Mouse (Mus musculus) neutrophil, adult 5-6 weeks (primary cell): ENCODE data around the gene Zic4. TPM values are rescaled to one million over a fixed set of nuclear protein-coding genes. Genes with fewer than 3 reads are reported as not detected.

ENCODE experiments used
- ATAC-seq: fragments of 151-379, 151-347 bp; 2 replicates; pipeline ENCODE4 v1.8.0; 2017; ENCODE audit warnings: mild to moderate bottlenecking, moderate TSS enrichment; ENCODE audit not compliant: insufficient number of reproducible peaks, poor library complexity, low FRiP score, severe bottlenecking; ENCODE audit errors: extremely low read depth
- total RNA-seq: library from RNA; stranded (forward); fragments of 200-1000 nt; gene quantifications from 2 replicates; pipeline ENCODE4 v1.2.3, GENCODE M21; 2017

Gene Zic4
- total RNA-seq, 1 experiment from 2014 or later = not detected

DNA sequence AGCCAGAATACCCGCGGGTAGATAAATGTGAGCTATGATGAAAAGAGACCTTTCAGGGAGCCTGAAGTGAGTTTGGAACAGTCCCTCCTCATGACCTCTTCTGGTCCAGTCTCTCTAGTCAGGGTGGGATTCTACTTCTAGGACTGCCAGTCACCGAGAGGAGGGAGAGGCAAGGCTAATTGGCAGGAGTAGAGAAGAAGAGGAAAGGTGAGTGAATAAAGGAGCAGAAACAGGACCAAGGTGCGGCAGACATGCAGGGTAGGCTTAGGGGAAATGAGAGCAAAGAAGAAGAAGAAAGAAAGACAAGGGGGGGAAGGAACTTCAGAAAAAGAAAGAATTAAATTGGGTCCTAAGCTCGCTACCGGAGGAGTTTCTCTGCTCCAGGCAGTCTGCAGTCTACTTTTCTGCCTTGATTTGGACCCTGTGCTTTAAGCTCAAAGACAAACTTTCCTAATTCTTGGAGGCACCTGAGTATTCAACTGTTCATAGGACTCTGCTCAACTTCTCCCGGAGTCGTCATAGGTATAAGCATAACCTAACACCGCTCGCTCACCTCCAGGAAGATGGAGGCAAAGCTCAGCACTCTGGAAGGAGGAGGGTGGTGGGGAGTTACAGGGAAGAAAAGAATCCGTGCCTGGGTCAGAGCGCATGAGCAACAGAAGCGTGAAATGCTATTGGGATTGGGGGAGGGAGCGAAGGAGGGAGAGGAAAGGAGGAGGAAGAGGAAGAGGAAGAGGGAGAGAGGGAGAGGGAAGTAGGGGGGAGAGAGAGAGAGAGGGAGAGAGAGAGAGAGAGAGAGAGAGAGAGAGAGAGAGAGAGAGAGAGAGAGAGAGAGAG lies 15.0 kb downstream of the Zic4 start:
- no peak for ATAC-seq

GRCm38 (mm10) chr9:91377873-91378150 lies 15.6 kb downstream of the Zic4 start:
- no peak for ATAC-seq

- no peak for ATAC-seq
These were observed 16.4 kb downstream of the Zic4 start for GRCm38 (mm10) chr9:91378411-91379299.

GRCm38 (mm10) chr9:91379300-91379635 lies 17.1 kb downstream of the Zic4 start:
- no peak for ATAC-seq

DNA sequence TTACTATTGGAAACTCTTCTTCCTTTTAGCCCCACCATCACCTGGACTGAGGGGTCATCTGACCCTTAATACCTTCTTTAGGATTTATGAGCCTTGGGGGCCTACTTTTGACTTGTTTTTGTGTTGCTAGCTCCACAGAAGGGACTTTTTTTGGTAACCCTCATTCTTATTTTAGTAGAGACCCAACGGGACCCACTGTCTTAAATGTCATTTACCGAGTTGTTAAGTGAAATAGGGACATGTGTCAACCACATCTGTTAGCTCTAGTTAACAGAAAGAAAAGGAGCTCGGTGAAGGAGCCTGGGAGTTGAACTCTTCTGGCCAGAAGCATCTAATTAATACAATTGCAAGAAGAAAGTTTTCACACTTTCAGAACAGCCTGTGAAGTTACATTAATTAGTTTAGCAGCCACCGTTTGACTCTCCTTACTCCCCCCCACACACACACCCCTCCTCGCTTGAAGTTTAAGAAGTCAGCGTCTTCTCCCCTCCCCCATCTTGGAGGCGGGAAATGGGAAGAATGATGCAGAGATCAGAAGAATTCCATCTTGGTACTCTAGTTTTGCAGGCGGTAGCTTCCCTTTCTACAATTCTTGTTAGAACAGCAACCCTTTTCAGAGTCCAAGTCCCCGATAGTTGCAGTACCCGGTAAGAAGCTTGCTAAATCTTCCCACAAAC lies 17.7 kb downstream of the Zic4 start:
- no peak for ATAC-seq

DNA sequence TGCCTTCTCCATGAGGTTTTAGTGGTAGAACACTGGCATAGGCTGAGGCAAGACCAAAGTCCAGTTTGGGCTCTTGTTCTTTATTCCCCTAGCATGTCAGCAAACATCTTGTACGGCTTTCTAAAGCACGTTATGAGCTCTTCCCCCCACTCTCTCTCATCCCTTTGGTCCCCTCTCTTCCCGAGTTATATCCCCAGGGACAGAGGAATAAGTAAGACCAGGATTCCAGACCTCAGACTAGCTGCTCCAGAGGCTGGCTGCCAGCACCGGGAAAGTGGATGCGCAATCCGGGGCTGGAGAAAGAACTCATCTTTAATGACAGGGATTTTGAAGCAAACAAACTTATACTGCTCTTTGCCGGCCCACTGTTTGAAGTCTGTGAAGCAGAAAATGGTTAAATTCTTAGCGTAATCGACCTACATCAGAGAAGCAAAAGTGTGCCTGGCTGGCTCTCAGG lies 18.3 kb downstream of the Zic4 start:
- ATAC-seq = no peak

- no peak for ATAC-seq
These were observed 19.3 kb downstream of the Zic4 start for GRCm38 (mm10) chr9:91381284-91382110.

DNA sequence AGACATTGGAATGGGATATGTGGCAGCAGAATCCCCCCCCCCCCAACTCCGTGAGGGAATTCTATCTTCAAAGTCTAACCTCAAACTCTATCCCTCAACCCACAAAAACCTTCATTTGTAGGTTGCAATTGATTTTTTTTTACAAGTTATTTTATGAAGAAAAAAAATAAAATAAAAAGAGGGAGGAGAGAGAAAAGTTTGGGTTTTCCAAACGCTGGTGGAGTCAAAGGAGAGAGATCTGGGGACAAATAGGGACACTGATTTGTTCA lies 19.8 kb downstream of the Zic4 start:
- no peak for ATAC-seq

GRCm38 (mm10) chr9:91382471-91383255 lies 20.4 kb downstream of the Zic4 start:
- ATAC-seq = no peak

DNA sequence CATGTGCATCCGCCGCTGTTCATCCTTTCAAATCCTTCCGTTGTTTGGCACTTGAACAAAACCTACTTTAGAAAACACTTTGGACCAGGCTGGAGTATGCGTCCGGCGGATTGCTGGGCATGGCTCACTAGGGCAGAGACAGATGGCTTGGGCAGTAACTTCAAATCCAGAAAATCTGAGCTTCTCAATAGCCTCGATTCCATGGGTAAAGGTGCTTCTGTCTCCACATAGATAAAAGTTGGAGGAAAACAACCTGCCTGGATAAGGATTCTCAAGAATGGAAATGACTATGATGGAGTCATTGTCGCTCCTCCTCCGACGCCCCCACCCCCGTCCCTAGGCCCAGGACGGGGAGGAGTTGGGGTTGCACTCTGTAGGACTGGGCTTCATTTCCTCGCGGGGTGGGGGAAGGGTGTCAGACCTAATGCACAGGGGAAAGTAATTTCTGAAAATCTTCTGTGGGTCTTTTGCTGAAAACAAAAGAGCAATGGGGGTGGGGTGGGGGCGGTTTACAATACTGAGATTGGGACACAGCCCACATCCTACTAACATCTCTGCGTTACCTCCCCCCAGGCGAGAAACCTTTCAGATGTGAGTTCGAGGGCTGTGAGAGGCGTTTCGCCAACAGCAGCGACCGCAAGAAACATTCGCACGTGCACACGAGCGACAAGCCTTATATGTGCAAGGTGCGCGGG lies 21.4 kb downstream of the Zic4 start:
- ATAC-seq = no peak

DNA sequence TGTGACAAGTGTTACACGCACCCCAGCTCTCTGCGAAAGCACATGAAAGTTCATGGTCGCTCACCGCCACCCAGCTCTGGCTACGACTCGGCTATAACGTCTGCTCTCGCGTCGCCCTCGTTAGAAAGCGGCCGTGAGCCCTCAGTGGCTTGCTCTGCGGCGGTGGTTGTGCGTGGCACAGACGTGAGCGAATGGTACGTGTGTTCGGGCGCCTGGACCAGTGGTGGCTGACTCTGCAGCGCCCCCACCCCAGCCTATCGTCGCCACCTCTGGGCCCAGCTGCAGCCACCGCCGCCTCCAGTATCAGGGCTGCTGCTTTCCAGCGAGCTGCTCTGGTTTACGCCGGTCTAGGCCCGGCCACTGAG lies 21.9 kb downstream of the Zic4 start:
- no peak for ATAC-seq

DNA sequence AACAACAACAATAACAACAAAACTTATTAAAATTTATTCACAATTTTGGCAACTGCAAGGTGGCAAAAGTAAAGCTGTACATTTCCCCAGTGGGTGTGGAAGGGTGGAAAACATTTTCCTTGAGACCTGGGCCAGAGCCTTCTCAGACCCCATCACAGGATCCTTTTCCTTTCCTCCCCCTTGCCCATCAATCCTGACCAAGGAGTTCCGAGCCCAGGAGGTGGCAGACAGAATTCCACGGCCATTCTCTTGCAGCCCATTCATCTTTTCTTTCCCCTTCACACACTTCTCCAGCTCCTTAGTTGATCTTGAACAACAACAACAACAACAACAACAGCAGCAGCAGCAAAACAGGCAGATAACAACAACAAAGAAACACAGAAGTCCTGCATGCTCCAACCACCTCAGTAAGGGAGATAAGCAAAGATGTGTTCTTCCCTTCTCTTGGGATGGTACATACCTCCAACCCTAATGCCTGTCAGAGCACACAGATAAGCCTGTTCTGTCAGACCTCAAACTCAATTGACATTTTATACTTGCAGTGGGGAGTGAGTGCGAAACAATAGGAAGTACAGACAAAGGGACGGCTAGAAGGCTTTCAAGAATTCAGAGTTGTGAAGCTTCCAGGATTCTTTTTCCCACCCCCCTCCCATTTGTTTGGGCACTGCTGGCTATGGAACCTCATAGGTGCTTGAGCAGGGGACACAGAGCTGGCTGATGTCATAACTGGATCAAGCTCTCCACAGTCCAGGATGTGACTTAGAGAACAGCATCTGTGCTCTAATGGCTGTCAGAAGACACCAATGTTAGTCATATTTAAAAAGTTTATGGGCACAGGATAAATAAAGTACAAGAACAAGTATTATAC lies 22.7 kb downstream of the Zic4 start:
- no peak for ATAC-seq

DNA sequence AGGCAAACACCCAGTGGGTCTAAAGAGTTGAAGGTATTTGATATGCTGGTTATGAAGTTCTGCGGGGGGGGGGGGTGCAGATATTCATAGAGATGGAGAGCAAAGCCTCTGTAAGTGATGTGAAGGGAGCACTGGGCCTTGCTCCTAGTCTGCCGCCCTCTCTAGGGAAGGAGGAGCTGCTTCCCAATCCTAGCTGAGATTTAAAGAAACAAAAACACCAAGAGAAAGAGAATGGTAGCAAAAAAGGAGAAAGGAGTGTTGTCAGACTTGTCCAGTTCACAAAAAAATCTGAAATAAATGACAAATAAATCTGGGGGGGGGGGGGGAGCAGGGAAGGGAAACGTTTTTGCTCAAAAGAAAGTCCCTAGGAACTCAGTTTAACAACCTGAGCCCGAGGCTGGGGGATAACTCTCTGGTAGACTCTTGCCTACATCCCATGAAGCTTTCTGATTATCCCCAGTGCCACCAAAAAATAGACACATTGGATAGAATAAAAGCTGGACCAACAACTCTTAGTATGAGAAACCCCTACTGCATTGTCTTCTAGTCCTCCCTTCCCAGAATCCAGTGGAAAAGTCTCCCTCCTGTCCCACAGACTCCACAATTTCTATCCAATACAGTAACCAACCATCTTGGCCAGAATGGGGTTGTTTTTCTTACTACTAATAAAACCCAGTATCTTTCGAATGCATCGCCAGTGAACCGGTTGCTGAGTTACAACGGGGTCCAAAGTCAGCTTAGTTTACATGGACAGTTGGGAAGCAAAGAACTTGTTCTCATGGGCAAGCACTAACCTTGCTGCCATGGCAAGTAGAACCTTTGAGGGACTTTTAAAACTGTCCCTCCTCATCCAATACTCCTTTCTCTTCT lies 23.6 kb downstream of the Zic4 start:
- ATAC-seq = no peak

DNA sequence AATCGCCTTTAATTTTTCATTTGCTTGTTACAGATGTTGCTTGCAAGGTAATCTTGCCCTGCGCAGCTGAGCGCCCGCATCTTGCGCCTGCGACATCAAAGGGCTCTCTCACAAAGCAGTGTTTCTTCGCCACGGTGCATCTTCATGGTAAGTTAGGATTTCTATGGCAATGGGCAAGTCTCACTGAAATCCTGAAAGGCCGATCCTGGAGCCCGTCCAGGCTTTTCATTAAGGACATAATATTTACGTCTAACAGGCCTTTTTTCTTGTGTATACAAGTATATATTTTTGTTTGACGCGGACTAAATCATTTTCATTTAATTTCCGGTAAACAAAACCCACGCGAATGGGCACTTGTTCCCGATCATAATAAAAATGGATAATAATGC lies 24.3 kb downstream of the Zic4 start:
- no peak for ATAC-seq

GRCm38 (mm10) chr9:91386891-91387739 lies 24.9 kb downstream of the Zic4 start:
- no peak for ATAC-seq

DNA sequence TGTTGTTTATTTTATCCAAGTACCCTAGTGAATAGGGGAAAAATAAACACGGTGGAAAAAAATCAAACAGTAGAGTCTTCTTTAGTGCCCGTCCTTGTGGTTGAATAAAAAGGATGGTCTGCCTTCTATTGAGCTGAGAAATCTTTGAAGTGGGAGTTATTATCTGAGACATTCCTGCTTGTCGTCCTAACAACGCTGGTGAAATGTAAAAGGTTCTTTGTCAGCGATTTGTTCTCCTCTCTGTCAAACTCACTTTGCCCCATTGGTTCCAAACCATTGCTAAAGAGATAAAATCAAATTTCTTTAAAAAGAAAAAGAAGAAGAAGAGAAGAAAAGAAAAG lies 25.5 kb downstream of the Zic4 start:
- no peak for ATAC-seq
